Mouse (Mus musculus): ENCODE measurements around the gene Nudt5.
"Not testable (repeated sequence)": the region's sequence is repeated elsewhere in the genome, so short reads cannot be mapped to it uniquely, and the experiment has no call there.

Gene Nudt5

GRCm38 (mm10) chr2:5844873-5845631 lies at the start of gene Nudt5, which contains the start of gene Cdc123:
Gene Nudt5, plus strand, starts transcription at chr2:5845019.
Gene Cdc123, minus strand, starts transcription at chr2:5845164.
- DNase-seq = peak; percentile 93

GRCm38 (mm10) chr2:5797816-5798672 lies 46.8 kb upstream of the Nudt5 start:
- DNase-seq = no peak

GRCm38 (mm10) chr2:5801182-5801640 lies 43.6 kb upstream of the Nudt5 start:
- DNase-seq = no peak

GRCm38 (mm10) chr2:5801927-5802590 lies 42.8 kb upstream of the Nudt5 start:
- no peak for DNase-seq

GRCm38 (mm10) chr2:5804440-5805045 lies 40.3 kb upstream of the Nudt5 start:
- no peak for DNase-seq

- DNase-seq = no peak
Measured at GRCm38 (mm10) chr2:5805228-5805627, 39.6 kb upstream of the Nudt5 start.

GRCm38 (mm10) chr2:5806201-5806600 lies 38.6 kb upstream of the Nudt5 start:
- DNase-seq = not testable (repeated sequence)

- DNase-seq = no peak
Measured at GRCm38 (mm10) chr2:5810036-5810718, 34.6 kb upstream of the Nudt5 start.

GRCm38 (mm10) chr2:5811235-5811782 lies 33.5 kb upstream of the Nudt5 start:
- DNase-seq = no peak

GRCm38 (mm10) chr2:5821264-5821663 lies 23.6 kb upstream of the Nudt5 start:
- no peak for DNase-seq

GRCm38 (mm10) chr2:5822449-5822848 lies 22.4 kb upstream of the Nudt5 start:
- no peak for DNase-seq

GRCm38 (mm10) chr2:5824213-5824612 lies 20.6 kb upstream of the Nudt5 start:
- no peak for DNase-seq

GRCm38 (mm10) chr2:5824685-5825084 lies 20.1 kb upstream of the Nudt5 start:
- no peak for DNase-seq

- no peak for DNase-seq
Measured at GRCm38 (mm10) chr2:5825265-5825913, 19.4 kb upstream of the Nudt5 start.

- no peak for DNase-seq
Measured at GRCm38 (mm10) chr2:5840815-5841214, 4.0 kb upstream of the Nudt5 start.

GRCm38 (mm10) chr2:5844181-5844872 lies 492 bp upstream of the Nudt5 start:
- no peak for DNase-seq

- DNase-seq = no peak
Measured at GRCm38 (mm10) chr2:5845826-5846225, 1.0 kb downstream of the Nudt5 start.

GRCm38 (mm10) chr2:5851116-5851515 lies 6.3 kb downstream of the Nudt5 start:
- DNase-seq = no peak

- no peak for DNase-seq
Measured at GRCm38 (mm10) chr2:5851866-5852265, 7.0 kb downstream of the Nudt5 start.

- no peak for DNase-seq
Measured at GRCm38 (mm10) chr2:5862834-5863233, 18.0 kb downstream of the Nudt5 start, which contains the start of gene Gm13199. Gene Gm13199, minus strand, starts transcription at chr2:5862934.

GRCm38 (mm10) chr2:5867681-5868080 lies 22.9 kb downstream of the Nudt5 start:
- DNase-seq = no peak
